Mouse (Mus musculus) midbrain, embryonic 11.5 days (tissue): ENCODE data around the gene Sorcs2. TPM values are rescaled to one million over a fixed set of nuclear protein-coding genes. Genes with fewer than 3 reads are reported as not detected.

Experiments used
- ATAC-seq: fragments of 200-750 bp; cut with Nextera tagmentation; 2 replicates; pipeline ENCODE4 v1.8.0; 2017; ENCODE audit warnings: moderate TSS enrichment, moderate library complexity; ENCODE audit not compliant: low FRiP score
- DNase-seq: peaks from one replicate; pipeline ENCODE4 v3.0.0; 2015; ENCODE audit warnings: low spot score; ENCODE audit errors: missing footprints
- H3K27ac ChIP-seq: fragments of 300-500 bp; sonication (generic); 2 replicates; pipeline ENCODE4 v1.5.1; 2014; ENCODE audit warnings: low read depth, low read length
- H3K27me3 ChIP-seq: fragments of 300-500 bp; sonication (generic); 2 replicates; pipeline ENCODE4 v1.6.1; 2014; ENCODE audit warnings: mild to moderate bottlenecking, low read length, moderate library complexity, mixed read lengths; ENCODE audit not compliant: control insufficient read depth, insufficient read depth
- H3K36me3 ChIP-seq: fragments of 300-500 bp; sonication (generic); 2 replicates; pipeline ENCODE4 v1.6.1; 2014; ENCODE audit warnings: mild to moderate bottlenecking, low read length, moderate library complexity, mixed read lengths; ENCODE audit not compliant: control insufficient read depth, insufficient read depth
- H3K4me1 ChIP-seq: fragments of 300-500 bp; sonication (generic); 2 replicates; pipeline ENCODE4 v1.6.1; 2014; ENCODE audit warnings: low read length; ENCODE audit not compliant: control insufficient read depth, insufficient read depth
- H3K4me2 ChIP-seq: fragments of 300-500 bp; sonication (generic); 2 replicates; pipeline ENCODE4 v1.6.1; 2014; ENCODE audit warnings: mild to moderate bottlenecking, moderate library complexity
- H3K4me3 ChIP-seq: fragments of 300-500 bp; sonication (generic); 2 replicates; pipeline ENCODE4 v1.5.1; 2014; ENCODE audit warnings: low read depth, low read length
- H3K9ac ChIP-seq: fragments of 300-500 bp; sonication (generic); 2 replicates; pipeline ENCODE4 v1.6.1; 2014; ENCODE audit warnings: low read length
- H3K9me3 ChIP-seq: fragments of 300-500 bp; sonication (generic); 2 replicates; pipeline ENCODE4 v1.6.1; 2016; ENCODE audit warnings: low read length; ENCODE audit not compliant: control insufficient read depth
- WGBS: fragments of 180-500 bp; shearing (Covaris S2); extraction: QIAGEN DNeasy Blood & Tissue Kit; methylation state at CpG from one replicate; pipeline ENCODE4 v1.1.7; 2014; 5-methylcytosine and 5-hydroxymethylcytosine counted together
- polyA plus RNA-seq: library from polyadenylated mRNA; unstranded; fragments of >200 nt; fragmentation: Nextera tagmentation; extraction: Ambion mirVana; gene quantifications from 2 replicates; pipeline ENCODE4 v1.2.1, GENCODE M21; 2014

The Sorcs2 gene
- polyA plus RNA-seq, 1 experiment from 2014 or later, result 7.3 TPM

- 94% methylated on average over 3 of the region's 3 CpGs for WGBS
- no peak for DNase-seq
- Histone ChIP-seq H3K4me2 (no peak overlapping the region), H3K4me1 (peaks cover 8% of the 10 kb centered on the region), H3K9ac (no peak overlapping the region), H3K27me3 (no peaks in the 10 kb centered on the region), H3K27ac (no peak overlapping the region), H3K4me3 (no peak overlapping the region), H3K9me3 (no peaks in the 10 kb centered on the region), H3K36me3 (no peaks in the 10 kb centered on the region)
- ATAC-seq, result no peak
Observed at GRCm38 (mm10) chr5:36178785-36179184, 219.2 kb downstream of the Sorcs2 start.

DNA sequence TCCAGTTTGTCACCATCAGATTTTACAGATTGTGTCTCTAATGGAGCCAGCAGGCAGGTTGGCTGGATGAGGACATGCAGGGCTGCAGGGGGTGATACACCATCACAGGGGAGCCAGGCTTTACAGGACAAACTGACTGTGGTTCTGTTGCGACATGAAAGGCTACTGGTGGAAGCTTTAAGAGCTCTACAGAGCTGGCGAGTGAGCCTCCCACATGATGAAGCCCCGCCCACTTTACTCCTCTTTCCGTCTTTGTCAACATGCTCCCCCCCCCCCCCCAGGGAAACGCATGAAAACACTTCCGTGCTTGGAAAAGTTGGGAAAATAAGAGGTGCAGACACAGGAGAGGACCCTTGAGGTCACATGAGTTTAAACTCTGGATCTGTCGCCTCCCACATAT is 219.7 kb downstream of the Sorcs2 start:
- Histone ChIP-seq H3K27me3 (no peaks in the 10 kb centered on the region), H3K27ac (no peak overlapping the region), H3K4me1 (peaks cover 8% of the 10 kb centered on the region), H3K4me3 (no peak overlapping the region), H3K4me2 (no peak overlapping the region), H3K9me3 (no peaks in the 10 kb centered on the region), H3K9ac (no peak overlapping the region), H3K36me3 (no peaks in the 10 kb centered on the region)
- DNase-seq (no peak), ATAC-seq (no peak)
- 68% methylated on average over 6 of the region's 7 CpGs for WGBS

GRCm38 (mm10) chr5:36176873-36177272 is 221.1 kb downstream of the Sorcs2 start:
- Histone ChIP-seq H3K4me3 (no peak overlapping the region), H3K27me3 (no peaks in the 10 kb centered on the region), H3K36me3 (no peaks in the 10 kb centered on the region), H3K9ac (no peak overlapping the region), H3K9me3 (no peaks in the 10 kb centered on the region), H3K4me2 (no peak overlapping the region), H3K27ac (no peak overlapping the region), H3K4me1 (peaks cover 8% of the 10 kb centered on the region)
- ATAC-seq (no peak), DNase-seq (peak; percentile 14)
- WGBS, result 90% methylated on average over 4 of the region's 4 CpGs

- H3K36me3 ChIP-seq, result no peaks in the 10 kb centered on the region
- peaks cover 8% of the 10 kb centered on the region for H3K4me1 ChIP-seq
- H3K27ac ChIP-seq, result no peak overlapping the region
- WGBS, result 93% methylated on average over 11 of the region's 11 CpGs
- DNase-seq (no peak), ATAC-seq (no peak)
- no peak overlapping the region for H3K4me3 ChIP-seq
- no peak overlapping the region for H3K4me2 ChIP-seq
- no peaks in the 10 kb centered on the region for H3K27me3 ChIP-seq
- H3K9ac ChIP-seq, result no peak overlapping the region
- H3K9me3 ChIP-seq, result no peaks in the 10 kb centered on the region
Observed at GRCm38 (mm10) chr5:36176409-36176808, 221.5 kb downstream of the Sorcs2 start.

DNA sequence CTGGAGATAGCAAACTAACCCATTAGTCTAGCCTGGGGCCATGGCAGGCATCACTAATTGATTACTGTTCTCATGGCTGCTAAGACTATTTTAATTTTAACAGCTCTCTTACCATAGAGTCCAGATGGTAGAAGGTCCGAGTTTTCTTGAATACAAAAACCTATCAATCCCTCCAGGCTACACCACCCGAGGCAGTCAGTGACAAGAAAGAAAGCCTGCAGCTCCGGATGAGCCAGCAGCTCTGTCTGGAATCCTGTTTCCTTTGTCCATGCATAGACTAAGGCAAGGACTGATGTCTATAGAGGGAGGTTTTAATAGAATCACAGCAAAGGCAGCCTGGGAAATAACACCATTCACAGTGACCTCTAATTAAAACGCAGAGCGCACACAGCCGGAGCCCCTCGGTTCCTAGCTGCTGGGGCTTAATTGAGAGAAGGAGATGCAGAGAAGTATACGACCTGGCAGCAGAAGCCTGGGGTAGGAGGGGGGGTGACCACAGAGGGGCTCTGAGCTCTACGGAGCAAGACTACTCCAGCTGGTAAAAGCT is 223.3 kb downstream of the Sorcs2 start:
- H3K4me3 ChIP-seq, result no peak overlapping the region
- ATAC-seq (peak; percentile 87), DNase-seq (no peak)
- no peaks in the 10 kb centered on the region for H3K27me3 ChIP-seq
- no peak overlapping the region for H3K4me2 ChIP-seq
- H3K9ac ChIP-seq, result peak overlapping the region; percentile 17; the same call in 1 of the 2 replicates
- no peaks in the 10 kb centered on the region for H3K9me3 ChIP-seq
- WGBS, result 8% methylated on average over 9 of the region's 9 CpGs
- peaks cover 8% of the 10 kb centered on the region for H3K4me1 ChIP-seq
- no peaks in the 10 kb centered on the region for H3K36me3 ChIP-seq
- peak overlapping the region; percentile 65 for H3K27ac ChIP-seq

GRCm38 (mm10) chr5:36168963-36169650 is 228.8 kb downstream of the Sorcs2 start:
- H3K27me3 ChIP-seq, result no peaks in the 10 kb centered on the region
- 77% methylated on average over 14 of the region's 14 CpGs for WGBS
- H3K9ac ChIP-seq, result no peak overlapping the region
- no peak overlapping the region for H3K4me3 ChIP-seq
- H3K36me3 ChIP-seq, result no peaks in the 10 kb centered on the region
- no peaks in the 10 kb centered on the region for H3K9me3 ChIP-seq
- peaks cover 6% of the 10 kb centered on the region for H3K4me1 ChIP-seq
- no peak for DNase-seq
- no peak for ATAC-seq
- no peak overlapping the region for H3K27ac ChIP-seq
- H3K4me2 ChIP-seq, result no peak overlapping the region

- H3K9me3 ChIP-seq, result no peaks in the 10 kb centered on the region
- no peak overlapping the region for H3K9ac ChIP-seq
- H3K27me3 ChIP-seq, result no peaks in the 10 kb centered on the region
- H3K4me3 ChIP-seq, result no peak overlapping the region
- H3K27ac ChIP-seq, result no peak overlapping the region
- no peaks in the 10 kb centered on the region for H3K36me3 ChIP-seq
- no peak overlapping the region for H3K4me2 ChIP-seq
- ATAC-seq (peak; percentile 51), DNase-seq (peak; percentile 79)
- peaks cover 6% of the 10 kb centered on the region for H3K4me1 ChIP-seq
- WGBS, result 79% methylated on average over 6 of the region's 6 CpGs
Observed at GRCm38 (mm10) chr5:36166346-36167013, 231.5 kb downstream of the Sorcs2 start.

- H3K4me3 ChIP-seq, result no peak overlapping the region
- ATAC-seq, result peak; percentile 43
- no peak overlapping the region for H3K27ac ChIP-seq
- 68% methylated on average over 21 of the region's 21 CpGs for WGBS
- H3K4me1 ChIP-seq, result peaks cover 6% of the 10 kb centered on the region
- no peaks in the 10 kb centered on the region for H3K36me3 ChIP-seq
- H3K27me3 ChIP-seq, result no peaks in the 10 kb centered on the region
- DNase-seq, result peak; percentile 81
- H3K9me3 ChIP-seq, result no peaks in the 10 kb centered on the region
- no peak overlapping the region for H3K4me2 ChIP-seq
- H3K9ac ChIP-seq, result no peak overlapping the region
Observed at GRCm38 (mm10) chr5:36165424-36166302, 232.3 kb downstream of the Sorcs2 start.
